Mouse (Mus musculus) splenic B cell, adult 2 months (primary cell): ENCODE data around the gene Cyb561.

Experiments used
- DNase-seq: peaks from one replicate; pipeline ENCODE4 v3.0.0-alpha.2; 2011; ENCODE audit warnings: low read depth, low spot score
- H3K27me3 ChIP-seq: 2 replicates; pipeline ENCODE4 v1.6.1; 2012; ENCODE audit warnings: mild to moderate bottlenecking, low read length, moderate library complexity, mixed read lengths; ENCODE audit not compliant: control insufficient read depth, poor library complexity, insufficient read depth, severe bottlenecking
- H3K36me3 ChIP-seq: 2 replicates; pipeline ENCODE4 v1.6.1; 2012; ENCODE audit warnings: mild to moderate bottlenecking, low read length, moderate library complexity, mixed read lengths; ENCODE audit not compliant: control insufficient read depth, poor library complexity, insufficient read depth, severe bottlenecking

Gene Cyb561

DNA sequence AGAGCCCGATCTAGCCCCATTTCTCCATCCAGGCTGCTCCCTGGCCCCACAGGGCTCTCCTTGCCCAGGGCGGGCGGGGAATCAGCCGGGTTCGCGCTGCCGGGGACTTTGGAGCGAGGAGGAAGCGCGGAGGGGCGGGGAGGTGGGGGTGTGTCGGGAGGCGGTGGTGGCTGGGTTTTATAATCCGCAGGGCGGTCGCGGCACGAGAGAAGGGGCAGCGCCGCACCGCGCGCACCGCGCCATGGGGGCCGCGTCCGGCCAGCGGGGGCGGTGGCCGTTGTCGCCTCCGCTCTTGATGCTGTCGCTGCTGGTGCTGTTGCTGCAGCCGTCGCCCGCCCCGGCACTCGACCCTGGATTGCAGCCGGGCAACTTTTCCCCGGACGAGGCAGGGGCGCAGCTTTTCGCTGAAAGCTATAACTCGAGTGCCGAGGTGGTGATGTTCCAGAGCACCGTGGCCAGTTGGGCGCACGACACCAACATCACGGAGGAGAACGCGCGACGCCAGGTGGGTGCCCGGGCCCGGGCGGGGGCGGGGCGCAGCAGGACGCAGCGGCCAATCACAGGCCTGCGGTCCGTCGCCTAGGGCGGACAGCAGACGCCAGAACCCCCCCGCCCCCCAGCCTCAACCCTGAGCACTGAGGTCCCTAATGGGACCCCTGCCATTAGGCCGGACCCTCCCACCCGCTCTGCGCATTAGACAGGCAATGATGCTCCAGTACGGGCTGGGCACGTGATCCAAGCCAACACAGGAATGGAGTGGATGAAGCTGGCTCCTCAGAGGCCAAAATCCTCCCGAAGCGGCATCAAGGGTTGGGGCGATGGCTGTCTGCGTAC is 14.8 kb upstream of the Cyb561 start, which contains the start of gene Ace:
TSS of gene Ace (plus strand) at position 205 of the 834 bp plus-strand sequence.
- no peak for DNase-seq
- Histone ChIP-seq H3K27me3 (no peaks in the 10 kb centered on the region), H3K36me3 (no peaks in the 10 kb centered on the region)

- no peak for DNase-seq
- no peaks in the 10 kb centered on the region for H3K36me3 ChIP-seq
- no peaks in the 10 kb centered on the region for H3K27me3 ChIP-seq
These were observed 13.2 kb upstream of the Cyb561 start for GRCm38 (mm10) chr11:105966288-105966687.

GRCm38 (mm10) chr11:105964691-105965090 is 11.6 kb upstream of the Cyb561 start:
- no peaks in the 10 kb centered on the region for H3K27me3 ChIP-seq
- DNase-seq = no peak
- H3K36me3 ChIP-seq = no peaks in the 10 kb centered on the region

- DNase-seq = peak; percentile 16
- no peaks in the 10 kb centered on the region for H3K27me3 ChIP-seq
These were observed 6.2 kb upstream of the Cyb561 start for GRCm38 (mm10) chr11:105959355-105959754.

GRCm38 (mm10) chr11:105958566-105958965 is 5.4 kb upstream of the Cyb561 start:
- no peaks in the 10 kb centered on the region for H3K36me3 ChIP-seq
- DNase-seq = no peak
- H3K27me3 ChIP-seq = no peaks in the 10 kb centered on the region

More at GRCm38 (mm10) chr11:105959355-105959754, 6.2 kb upstream of the Cyb561 start:
- H3K36me3 ChIP-seq = no peaks in the 10 kb centered on the region

DNA sequence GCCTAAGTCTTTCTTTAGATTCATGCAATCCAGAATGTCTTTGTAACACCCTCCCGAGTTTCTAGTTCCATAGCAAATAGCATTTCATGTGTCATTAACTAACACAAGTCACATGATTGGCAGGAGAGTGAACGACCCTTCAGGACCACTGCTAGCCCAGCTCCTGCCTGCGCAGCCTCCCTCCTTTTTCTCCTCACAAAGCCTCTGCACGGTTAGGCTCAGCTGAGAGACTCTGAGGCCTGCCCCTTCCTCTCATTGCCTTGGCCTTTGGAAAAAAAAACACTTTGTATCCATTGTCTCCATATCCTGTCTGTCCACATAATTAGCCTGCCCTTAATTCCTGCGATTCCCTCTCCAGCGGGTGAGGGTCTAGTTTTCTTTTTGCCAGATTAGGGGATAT is 4.4 kb upstream of the Cyb561 start:
- Histone ChIP-seq H3K27me3 (no peaks in the 10 kb centered on the region), H3K36me3 (no peaks in the 10 kb centered on the region)
- no peak for DNase-seq

DNA sequence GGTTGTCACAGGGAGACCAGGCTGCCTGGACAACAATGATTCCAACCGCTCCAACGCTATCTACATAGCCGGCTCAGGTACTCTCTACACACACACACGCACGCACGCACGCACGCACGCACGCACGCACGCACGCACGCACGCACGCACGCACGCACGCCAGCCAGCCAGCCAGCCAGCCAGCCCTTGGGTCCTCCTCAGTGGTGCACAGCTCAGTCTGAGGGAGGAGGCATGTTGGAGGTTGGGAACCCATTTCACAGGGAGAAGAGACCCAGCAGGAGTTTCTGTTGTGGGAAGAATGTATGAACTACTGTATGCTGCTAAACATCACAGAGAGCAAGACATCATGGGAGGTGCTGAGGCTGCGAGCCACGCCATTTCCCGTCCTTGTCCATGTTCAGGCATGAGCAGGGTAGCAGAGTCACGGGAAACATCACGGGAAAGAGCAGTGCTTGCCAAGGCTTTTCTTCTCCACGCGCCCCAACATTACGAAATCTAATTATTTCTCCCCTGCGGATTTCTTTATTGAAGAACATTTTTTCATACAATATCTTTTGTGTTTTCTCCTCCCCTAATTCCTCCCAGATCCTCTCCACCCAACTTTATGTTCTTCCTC is 2.8 kb upstream of the Cyb561 start:
- Histone ChIP-seq H3K27me3 (no peaks in the 10 kb centered on the region), H3K36me3 (no peaks in the 10 kb centered on the region)
- DNase-seq = no peak

DNA sequence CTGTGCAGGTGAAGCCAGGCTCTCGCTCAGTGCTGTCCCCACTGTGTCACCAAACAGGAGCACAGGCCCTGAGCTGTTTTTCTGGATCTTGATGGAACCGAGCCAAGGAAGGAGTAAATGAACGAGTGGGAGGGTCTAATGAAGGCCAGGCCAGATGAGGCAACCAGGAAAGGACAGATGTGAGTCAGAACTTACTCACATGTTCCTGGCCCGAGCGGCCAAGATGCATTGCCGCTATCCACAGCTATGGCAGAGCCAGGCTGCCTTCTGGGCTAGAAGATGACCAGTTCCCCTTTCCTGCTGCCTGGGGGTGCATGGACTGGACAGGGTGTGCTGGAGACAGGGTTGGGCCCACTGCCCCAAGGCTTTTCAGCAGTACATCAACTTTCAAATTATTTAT is 266 bp upstream of the Cyb561 start:
- no peaks in the 10 kb centered on the region for H3K27me3 ChIP-seq
- DNase-seq = no peak
- H3K36me3 ChIP-seq = no peaks in the 10 kb centered on the region

DNA sequence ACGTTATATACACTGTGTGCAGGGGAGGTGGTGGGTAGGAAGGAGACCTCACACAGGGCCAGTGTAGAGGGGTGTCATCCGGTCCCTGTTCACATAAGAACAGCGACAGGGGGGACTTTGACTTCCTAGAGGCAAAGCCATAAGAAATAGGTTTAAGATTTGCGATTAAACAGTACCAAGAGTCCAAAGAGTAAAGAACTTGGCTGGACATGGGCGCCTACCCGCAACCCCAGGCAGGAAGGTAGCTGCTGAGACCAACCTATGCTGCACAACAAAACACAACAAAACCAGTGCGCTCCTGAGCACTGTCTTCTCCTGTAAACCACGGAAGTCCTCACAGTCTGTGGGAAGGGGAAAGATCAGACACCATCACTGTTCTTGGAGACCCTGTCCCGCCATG is 1.0 kb downstream of the Cyb561 start:
- DNase-seq = no peak
- H3K36me3 ChIP-seq = no peaks in the 10 kb centered on the region
- H3K27me3 ChIP-seq = no peaks in the 10 kb centered on the region

GRCm38 (mm10) chr11:105951601-105952044 is 1.5 kb downstream of the Cyb561 start:
- H3K27me3 ChIP-seq = no peaks in the 10 kb centered on the region
- no peaks in the 10 kb centered on the region for H3K36me3 ChIP-seq
- DNase-seq = no peak

GRCm38 (mm10) chr11:105950519-105950918 is 2.6 kb downstream of the Cyb561 start:
- Histone ChIP-seq H3K36me3 (no peaks in the 10 kb centered on the region), H3K27me3 (no peaks in the 10 kb centered on the region)
- DNase-seq = no peak

DNA sequence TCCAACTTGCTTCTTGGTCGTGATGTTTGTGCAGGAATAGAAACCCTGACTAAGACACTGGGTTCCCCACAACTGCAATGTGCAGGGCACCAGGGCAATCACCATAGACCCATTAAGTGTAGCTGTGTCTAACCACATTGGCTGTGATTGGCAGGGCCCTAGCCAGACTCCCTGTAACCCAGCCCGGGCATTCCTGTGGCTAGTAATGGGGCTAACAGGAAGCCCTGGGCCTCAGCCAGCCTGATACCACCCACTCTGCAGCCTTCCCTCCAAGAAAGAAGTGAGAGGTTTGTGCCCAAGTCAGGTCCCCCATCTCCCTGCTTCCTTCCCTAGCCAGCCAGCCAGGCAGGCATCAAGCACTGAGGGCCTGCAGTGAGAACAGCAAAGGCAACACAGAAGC is 4.9 kb downstream of the Cyb561 start:
- H3K36me3 ChIP-seq = no peaks in the 10 kb centered on the region
- no peaks in the 10 kb centered on the region for H3K27me3 ChIP-seq
- DNase-seq = no peak

- Histone ChIP-seq H3K27me3 (no peaks in the 10 kb centered on the region), H3K36me3 (no peaks in the 10 kb centered on the region)
- DNase-seq = no peak
These were observed 6.4 kb downstream of the Cyb561 start for GRCm38 (mm10) chr11:105946694-105947154.

GRCm38 (mm10) chr11:105944770-105945672 is 8.1 kb downstream of the Cyb561 start:
- Histone ChIP-seq H3K36me3 (no peaks in the 10 kb centered on the region), H3K27me3 (no peaks in the 10 kb centered on the region)
- DNase-seq = no peak
